ENCODE assay signal across 25 mouse cellular contexts in the genomic region with DNA sequence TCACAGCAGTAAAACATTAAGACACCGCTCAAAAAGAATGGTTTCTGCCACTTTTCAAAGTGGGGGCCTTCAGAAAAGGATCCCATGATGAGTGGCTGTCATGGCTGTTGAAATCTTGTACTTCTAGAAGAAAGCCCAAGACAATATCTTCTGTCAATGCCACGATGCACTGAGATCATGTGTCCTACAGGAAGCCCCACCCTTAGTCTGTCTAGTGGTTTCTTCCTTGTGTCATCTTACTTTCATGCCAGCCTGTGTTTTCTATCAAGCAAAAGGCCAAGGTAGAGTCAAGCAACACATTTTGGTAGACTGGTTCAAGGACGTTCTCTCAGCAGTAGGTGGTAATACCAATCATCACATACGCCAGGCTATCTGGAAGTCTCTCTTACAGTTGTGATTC.
DNase-seq lines count a peak whose midpoint lies in the region; ATAC-seq and TF ChIP-seq lines count a peak whose summit lies in the region.
"Had no signal": no experiment of that assay in that cellular context is flagged by ENCODE, and none has a peak within 500 bp of the region (broad histone marks: within the 10 kb centered on the region; RNA-seq: fewer than 3 reads in every experiment).

No protein-coding gene starts in this region.

- H3K9me3 ChIP-seq in heart, embryonic 12.5 days (replicated peaks), result no peaks in the 10 kb centered on the region; the same call in 1 of the 2 replicates
- H3K9me3 ChIP-seq: embryonic facial prominence, embryonic 12.5 days; embryonic facial prominence, embryonic 15.5 days; heart, embryonic 13.5 days had no signal

- TF ChIP-seq CTCF in lung, adult 2 months (IDR thresholded peaks at IDR 0.05; ENCODE audit: insufficient read depth, low read length), result no peak

- DNase-seq in CD4-positive helper T cell, adult 2 months (ENCODE audit: low read depth, low spot score), result peak; percentile 67
- peak; percentile 64 for DNase-seq in CD4-positive, CD25-positive, alpha-beta regulatory T cell, adult 2 months (ENCODE audit: low read depth, low spot score)
- peak; percentile 74 for DNase-seq in T-cell, adult 2 months (ENCODE audit: low spot score)
- no peak for DNase-seq in lung, adult 2 months
- no peak for DNase-seq in retina, embryonic 14.5 days (ENCODE audit: low spot score)
- DNase-seq: adrenal gland, adult 8-10 months; adrenal gland, postnatal 36 days; cerebellum, adult 18-20 months; cerebellum, adult 9-10 months; cerebellum, postnatal 14 days; forebrain, postnatal 0 days; gastrocnemius, postnatal 25 days; heart, adult 18-20 months; heart, postnatal 14 days; heart, postnatal 4 days had no signal

- WGBS in lung, adult 2 months, result 79% methylated on average over 4 of the region's 4 CpGs
- WGBS in heart, embryonic 12.5 days, result 88% methylated on average over 4 of the region's 4 CpGs

- no peak overlapping the region for H3K4me3 ChIP-seq in lung, adult 2 months (replicated peaks; ENCODE audit: extremely low read depth, low read depth, low read length)
- H3K4me3 ChIP-seq in heart, embryonic 12.5 days, result no peak overlapping the region
- H3K4me3 ChIP-seq: embryonic facial prominence, embryonic 12.5 days; embryonic facial prominence, embryonic 15.5 days; heart, embryonic 13.5 days had no signal

- no peak overlapping the region for H3K27ac ChIP-seq in heart, embryonic 12.5 days (ENCODE audit: poor library complexity, severe bottlenecking)
- H3K27ac ChIP-seq: embryonic facial prominence, embryonic 12.5 days; embryonic facial prominence, embryonic 15.5 days; heart, embryonic 13.5 days; hindbrain, embryonic 14.5 days had no signal

- H3K27me3 ChIP-seq in heart, embryonic 12.5 days (replicated peaks), result no peaks in the 10 kb centered on the region
- H3K27me3 ChIP-seq: embryonic facial prominence, embryonic 12.5 days; embryonic facial prominence, embryonic 15.5 days; heart, embryonic 13.5 days; Patski had no signal

- peak; percentile 65 for ATAC-seq in inflammation-experienced regulatory T-cells, adult 6 months
- ATAC-seq in heart, embryonic 12.5 days (ENCODE audit: insufficient number of reproducible peaks, low FRiP score), result no peak
- no peak for ATAC-seq in frontal cortex, adult (ENCODE audit: low TSS enrichment)
- ATAC-seq: forebrain, embryonic 14.5 days; forebrain, postnatal 0 days; intestine, embryonic 16.5 days; Patski had no signal

- H3K36me3 ChIP-seq in heart, embryonic 12.5 days, result no peaks in the 10 kb centered on the region
- H3K36me3 ChIP-seq: embryonic facial prominence, embryonic 12.5 days; embryonic facial prominence, embryonic 15.5 days; heart, embryonic 13.5 days had no signal

- no peak overlapping the region for H3K9ac ChIP-seq in heart, embryonic 12.5 days
- H3K9ac ChIP-seq: embryonic facial prominence, embryonic 12.5 days; embryonic facial prominence, embryonic 15.5 days; forebrain, postnatal 0 days; heart, embryonic 13.5 days; hindbrain, embryonic 14.5 days had no signal

- H3K4me2 ChIP-seq in heart, embryonic 12.5 days, result no peak overlapping the region
- H3K4me2 ChIP-seq: embryonic facial prominence, embryonic 12.5 days; embryonic facial prominence, embryonic 15.5 days; heart, embryonic 13.5 days; hindbrain, embryonic 14.5 days had no signal

- 0 out of 2 replicates have a peak, but pooled peaks cover 2% of the 10 kb centered on the region for H3K4me1 ChIP-seq in lung, adult 2 months (ENCODE audit: control insufficient read depth, insufficient read depth, low read length)
- no peaks in the 10 kb centered on the region for H3K4me1 ChIP-seq in heart, embryonic 12.5 days (replicated peaks)
- H3K4me1 ChIP-seq: embryonic facial prominence, embryonic 12.5 days; embryonic facial prominence, embryonic 15.5 days; heart, embryonic 13.5 days had no signal

- no peak for TF ChIP-seq POLR2A in lung, adult 2 months (IDR thresholded peaks at IDR 0.05; ENCODE audit: borderline replicate concordance, extremely low read depth, low read depth, low read length)

Comparison
In these comparisons a context has a peak if more than half of its experiments do, and no peak if none do; other contexts are left out.
1. DNase-seq: peak in CD4-positive helper T cell, adult 2 months (single experiment), CD4-positive, CD25-positive, alpha-beta regulatory T cell, adult 2 months (single experiment) and T-cell, adult 2 months (single experiment); none in lung, adult 2 months (single experiment) and retina, embryonic 14.5 days (single experiment).